Mouse (Mus musculus): ENCODE data around the gene Sf3a1. TPM values are rescaled to one million over a fixed set of nuclear protein-coding genes. Genes with fewer than 3 reads are reported as not detected.

Gene Sf3a1
- total and polyA plus RNA-seq, 3 experiments: 32.1 to 101 (median 77.0) TPM

GRCm38 (mm10) chr11:4223393-4224188 is 63.4 kb downstream of the Sf3a1 start (continued):
- TF ChIP-seq HCFC1 (IDR thresholded peaks at IDR 0.05; ENCODE audit: low read depth, low read length) (no peak), E2F4 (IDR thresholded peaks at IDR 0.05; ENCODE audit: borderline replicate concordance, low read depth, low read length) (no peak), ZKSCAN1 (IDR thresholded peaks at IDR 0.05; ENCODE audit: low read depth, low read length) (no peak), KAT2A (conservative IDR thresholded peaks at IDR 0.05; ENCODE audit: low read depth, low read length) (no peak), TBP (IDR thresholded peaks at IDR 0.05; ENCODE audit: low read depth, low read length) (no peak), NRF1 (IDR thresholded peaks at IDR 0.05; ENCODE audit: insufficient read depth, low read depth, low read length, poor library complexity, severe bottlenecking) (no peak)

- TF ChIP-seq GATA1 (IDR thresholded peaks at IDR 0.05; ENCODE audit: low read depth, low read length): no peak
- no peak for TF ChIP-seq MAFK (IDR thresholded peaks at IDR 0.05; ENCODE audit: borderline replicate concordance, low read depth, low read length)
- no peak for TF ChIP-seq CHD2 (IDR thresholded peaks at IDR 0.05; ENCODE audit: low read length)
- 0 out of 2 replicates have a peak, but pooled peaks have one; percentile 16 for TF ChIP-seq JUND (IDR thresholded peaks at IDR 0.05; ENCODE audit: low read depth, low read length)
- no peak overlapping the region for H3K27ac ChIP-seq (ENCODE audit: control insufficient read depth, low read depth, low read length)
Measured at GRCm38 (mm10) chr11:4224223-4224622, 64.1 kb downstream of the Sf3a1 start.

GRCm38 (mm10) chr11:4226569-4227325 is 66.6 kb downstream of the Sf3a1 start:
- TF ChIP-seq ZC3H11A (IDR thresholded peaks at IDR 0.05; ENCODE audit: low read depth, low read length) (no peak), SIN3A (IDR thresholded peaks at IDR 0.05; ENCODE audit: low read length) (no peak), MEF2A (IDR thresholded peaks at IDR 0.05; ENCODE audit: extremely low read depth, insufficient replicate concordance, low read depth, low read length, poor library complexity, severe bottlenecking) (no peak), KAT2A (conservative IDR thresholded peaks at IDR 0.05; ENCODE audit: low read depth, low read length) (no peak), TAL1 (IDR thresholded peaks at IDR 0.05; ENCODE audit: low read length) (peak; percentile 23; the same call in 1 of the 2 replicates), ELF1 (IDR thresholded peaks at IDR 0.05; ENCODE audit: low read depth, low read length) (no peak), JUND (IDR thresholded peaks at IDR 0.05; ENCODE audit: low read depth, low read length) (no peak)
- H3K27me3 ChIP-seq (ENCODE audit: control insufficient read depth in 1 of 2, insufficient read depth in 2 of 2, low read length in 2 of 2): no peaks in the 10 kb centered on the region
- DNase-seq (ENCODE audit: low read depth, low spot score): no peak
- H3K9ac ChIP-seq (ENCODE audit: control insufficient read depth, low read depth, low read length, poor library complexity, severe bottlenecking): no peak overlapping the region
- H3K36me3 ChIP-seq (ENCODE audit: control insufficient read depth in 1 of 2, insufficient read depth in 2 of 2, low read length in 2 of 2): peaks cover 0 to 17% of the 10 kb centered on the region in 2 experiments; a peak in 2 of 4 replicates
- H3K79me2 ChIP-seq (ENCODE audit: control insufficient read depth, insufficient read depth, low read length, poor library complexity): no peaks in the 10 kb centered on the region
- H3K4me1 ChIP-seq (ENCODE audit: control insufficient read depth in 1 of 2, insufficient read depth in 2 of 2, low read length in 2 of 2): peaks cover 4 to 24% of the 10 kb centered on the region in 2 experiments; a peak in 3 of 4 replicates
- H3K9me3 ChIP-seq (replicated peaks; ENCODE audit: insufficient read depth, low read length): no peaks in the 10 kb centered on the region
- no peak overlapping the region for H3K4me3 ChIP-seq (ENCODE audit: control insufficient read depth in 1 of 2, insufficient read depth in 1 of 2, low read depth in 2 of 2, low read length in 2 of 2)
- no peak overlapping the region for H3K27ac ChIP-seq (ENCODE audit: control insufficient read depth, low read depth, low read length)

More at GRCm38 (mm10) chr11:4224223-4224622, 64.1 kb downstream of the Sf3a1 start:
- H3K27me3 ChIP-seq (ENCODE audit: control insufficient read depth in 1 of 2, insufficient read depth in 2 of 2, low read length in 2 of 2): no peaks in the 10 kb centered on the region
- H3K36me3 ChIP-seq (ENCODE audit: control insufficient read depth in 1 of 2, insufficient read depth in 2 of 2, low read length in 2 of 2): peaks cover 0 to 17% of the 10 kb centered on the region in 2 experiments; a peak in 2 of 4 replicates
- peaks cover 4 to 24% of the 10 kb centered on the region in 2 experiments; a peak in 3 of 4 replicates for H3K4me1 ChIP-seq (ENCODE audit: control insufficient read depth in 1 of 2, insufficient read depth in 2 of 2, low read length in 2 of 2)
- H3K9me3 ChIP-seq (replicated peaks; ENCODE audit: insufficient read depth, low read length): no peaks in the 10 kb centered on the region
- H3K79me2 ChIP-seq (ENCODE audit: control insufficient read depth, insufficient read depth, low read length, poor library complexity): no peaks in the 10 kb centered on the region
- DNase-seq (ENCODE audit: low read depth, low spot score): no peak
- H3K9ac ChIP-seq (ENCODE audit: control insufficient read depth, low read depth, low read length, poor library complexity, severe bottlenecking): no peak overlapping the region
- no peak overlapping the region for H3K4me3 ChIP-seq (ENCODE audit: control insufficient read depth in 1 of 2, insufficient read depth in 1 of 2, low read depth in 2 of 2, low read length in 2 of 2)
